Mouse (Mus musculus): ENCODE results near the gene Tm6sf2.

DNA sequence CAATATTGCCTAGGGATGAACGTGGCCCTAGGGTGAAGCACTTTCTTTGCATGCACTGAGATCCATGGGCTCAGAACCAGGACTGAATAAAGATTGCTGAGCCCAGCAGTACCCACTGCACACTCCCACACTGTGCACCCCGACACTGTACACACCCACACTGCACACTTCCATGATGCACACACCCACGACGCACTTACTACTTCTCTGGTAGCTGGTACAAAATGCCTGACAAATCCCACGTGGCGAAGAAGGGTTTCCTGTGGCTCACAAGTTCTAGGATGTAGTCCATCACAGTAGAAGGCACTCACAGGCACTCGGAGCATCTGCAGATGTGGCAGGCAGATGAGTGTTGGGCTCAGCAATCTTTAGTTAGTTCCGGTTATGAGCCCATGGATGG, 52.3 kb downstream of the Tm6sf2 start:
- TF ChIP-seq CTCF (IDR thresholded peaks at IDR 0.05; ENCODE audit: low read depth, low read length): no peak
- no peak for TF ChIP-seq POLR2A (IDR thresholded peaks at IDR 0.05; ENCODE audit: borderline replicate concordance, low read depth, low read length)
